Mouse (Mus musculus): ENCODE results near the gene Mta2. TPM values are rescaled to one million over a fixed set of nuclear protein-coding genes. Genes with fewer than 3 reads are reported as not detected.
A peak's percentile ranks its signal among the peaks of the same experiment; 100 is the strongest.

The Mta2 gene
- polyA plus RNA-seq, 1 experiment from 2014 or later, result 79.0 TPM

DNA sequence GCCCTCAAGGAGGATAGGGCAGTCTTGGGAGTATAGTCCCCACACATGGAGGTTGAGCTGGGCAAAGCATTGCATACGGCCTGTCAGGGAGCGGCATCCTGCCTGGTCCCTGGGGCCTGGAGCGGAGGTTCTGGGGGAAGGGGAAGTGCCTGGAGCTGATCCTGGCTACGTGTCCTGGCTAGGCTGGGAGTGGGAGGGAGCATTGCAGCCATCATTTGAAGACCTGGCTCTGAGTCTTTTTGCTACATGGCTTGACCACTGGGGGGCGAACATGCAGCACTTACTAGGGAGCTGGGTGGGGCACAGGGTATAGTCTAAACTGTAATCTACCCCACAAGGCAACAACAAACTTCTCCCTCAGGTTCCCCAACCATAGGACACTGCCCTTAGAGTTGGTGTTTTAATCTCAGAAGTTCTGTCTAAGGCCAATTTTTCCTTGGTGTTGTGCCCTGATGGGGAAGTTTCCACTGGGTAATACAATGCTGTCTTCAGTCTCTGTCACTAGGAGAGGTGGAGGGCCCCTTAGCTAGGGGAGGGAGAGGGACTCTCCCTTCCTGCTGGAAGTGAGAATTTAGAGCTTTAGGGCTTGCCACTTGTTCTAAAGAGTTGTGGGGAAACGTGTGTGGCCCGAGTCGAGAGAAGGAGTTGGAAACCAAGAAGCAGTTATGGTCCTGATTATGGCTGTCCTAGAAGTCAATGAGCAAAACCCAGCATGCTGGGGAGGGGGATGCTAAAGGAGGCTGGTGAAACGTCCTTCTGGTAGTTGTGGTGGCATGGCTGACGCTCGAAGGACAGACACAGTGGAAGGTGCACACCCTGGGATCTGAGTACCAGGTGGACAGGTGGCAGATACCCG is 51.3 kb downstream of the Mta2 start:
- H3K27ac ChIP-seq (replicated peaks), result no peak overlapping the region
- H3K4me3 ChIP-seq (replicated peaks), result no peak overlapping the region
- peaks cover 43% of the 10 kb centered on the region for H3K27me3 ChIP-seq
- no peak for ATAC-seq (ENCODE audit: insufficient read depth)
- H3K9me3 ChIP-seq (replicated peaks), result no peaks in the 10 kb centered on the region
- 16% methylated on average over 12 of the region's 12 CpGs for WGBS (ENCODE audit: insufficient replicate concordance)
- no peak overlapping the region for H3K9ac ChIP-seq
- no peak overlapping the region for H3K4me2 ChIP-seq
- H3K4me1 ChIP-seq (replicated peaks), result peaks cover 53% of the 10 kb centered on the region
- H3K36me3 ChIP-seq (replicated peaks), result no peaks in the 10 kb centered on the region

GRCm38 (mm10) chr19:8993625-8993912 is 51.9 kb downstream of the Mta2 start:
- no peaks in the 10 kb centered on the region for H3K9me3 ChIP-seq (replicated peaks)
- no peak for ATAC-seq (ENCODE audit: insufficient read depth)
- no peak overlapping the region for H3K4me2 ChIP-seq
- peaks cover 53% of the 10 kb centered on the region for H3K4me1 ChIP-seq (replicated peaks)
- peaks cover 38% of the 10 kb centered on the region for H3K27me3 ChIP-seq
- no peak overlapping the region for H3K27ac ChIP-seq (replicated peaks)
- WGBS (ENCODE audit: insufficient replicate concordance), result 37% methylated on average over 2 of the region's 2 CpGs
- H3K4me3 ChIP-seq (replicated peaks), result no peak overlapping the region
- no peak overlapping the region for H3K9ac ChIP-seq
- no peaks in the 10 kb centered on the region for H3K36me3 ChIP-seq (replicated peaks)

DNA sequence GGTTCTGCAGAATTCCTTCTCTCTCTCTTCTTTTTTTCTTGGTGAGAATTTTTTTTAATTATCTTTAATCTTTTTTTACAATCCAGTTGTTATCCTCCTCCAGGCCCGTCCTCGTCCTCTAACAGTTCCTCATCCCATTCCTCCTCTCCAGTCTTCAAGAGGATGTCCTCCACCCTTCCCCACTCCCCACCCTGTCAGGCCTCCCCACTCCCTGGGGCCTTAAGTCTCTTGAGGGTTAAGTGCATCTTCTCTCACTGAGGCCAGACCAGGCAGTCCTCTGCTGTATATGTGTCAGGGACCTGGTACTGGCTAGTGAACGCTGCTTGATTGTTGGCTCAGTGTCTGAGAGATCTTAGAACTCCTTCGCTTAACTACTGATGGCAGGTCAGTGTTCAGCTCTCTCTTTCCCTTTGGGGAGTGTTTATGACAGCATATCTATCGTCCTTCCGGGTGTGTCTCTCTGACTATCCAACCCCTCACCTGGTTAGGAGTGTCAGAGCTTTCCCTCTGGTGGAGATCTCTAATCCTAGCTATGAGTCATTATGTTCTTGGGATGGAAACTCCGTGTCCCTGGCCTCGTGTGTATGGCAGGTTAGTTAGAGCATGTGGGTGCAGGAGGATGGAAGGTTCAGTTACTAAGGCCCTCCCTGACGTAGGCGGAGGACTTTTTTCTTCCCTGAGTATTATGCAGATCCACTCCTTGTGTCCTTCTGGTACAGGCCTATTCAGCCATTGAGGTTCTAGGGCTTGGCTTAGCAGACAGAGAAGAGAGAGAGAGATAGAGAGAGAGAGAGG is 53.3 kb downstream of the Mta2 start:
- 59% methylated on average over 10 of the region's 10 CpGs for WGBS (ENCODE audit: insufficient replicate concordance)
- Histone ChIP-seq H3K36me3 (replicated peaks) (no peaks in the 10 kb centered on the region), H3K9me3 (replicated peaks) (no peaks in the 10 kb centered on the region), H3K4me1 (replicated peaks) (peaks cover 44% of the 10 kb centered on the region), H3K4me2 (no peak overlapping the region), H3K27me3 (peaks cover 23% of the 10 kb centered on the region), H3K4me3 (replicated peaks) (no peak overlapping the region), H3K27ac (replicated peaks) (no peak overlapping the region), H3K9ac (no peak overlapping the region)
- ATAC-seq (ENCODE audit: insufficient read depth), result no peak

- H3K4me1 ChIP-seq (replicated peaks), result peaks cover 36% of the 10 kb centered on the region
- H3K4me2 ChIP-seq, result no peak overlapping the region
- H3K27ac ChIP-seq (replicated peaks), result no peak overlapping the region
- 72% methylated on average over 6 of the region's 6 CpGs for WGBS (ENCODE audit: insufficient replicate concordance)
- H3K4me3 ChIP-seq (replicated peaks), result no peak overlapping the region
- H3K27me3 ChIP-seq, result peaks cover 8% of the 10 kb centered on the region; the same call in 1 of the 2 replicates
- no peaks in the 10 kb centered on the region for H3K9me3 ChIP-seq (replicated peaks)
- H3K9ac ChIP-seq, result no peak overlapping the region
- H3K36me3 ChIP-seq (replicated peaks), result no peaks in the 10 kb centered on the region
- ATAC-seq (ENCODE audit: insufficient read depth), result no peak
Measured at GRCm38 (mm10) chr19:8996601-8997000, 54.9 kb downstream of the Mta2 start.

DNA sequence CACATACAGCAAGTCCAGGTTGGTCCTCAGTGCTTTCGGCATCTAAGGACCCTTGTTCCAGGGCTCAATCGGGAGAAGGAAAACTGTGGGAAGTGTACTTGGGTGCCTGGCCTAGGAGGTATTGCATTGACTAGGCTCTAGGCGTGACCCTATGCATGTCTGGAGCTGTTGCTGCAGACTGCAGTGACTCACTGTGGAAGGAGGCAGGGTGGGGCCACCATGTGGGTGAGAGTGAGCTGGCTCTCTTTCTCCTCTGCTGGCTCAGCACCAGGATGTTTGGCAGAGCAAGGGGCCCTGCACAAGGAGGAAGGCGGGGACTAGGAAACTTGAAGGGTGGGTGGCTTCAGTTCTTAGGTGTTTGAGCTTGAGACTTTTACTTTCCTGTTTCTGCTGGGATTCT is 55.9 kb downstream of the Mta2 start:
- H3K4me1 ChIP-seq (replicated peaks), result peaks cover 31% of the 10 kb centered on the region
- H3K9me3 ChIP-seq (replicated peaks), result no peaks in the 10 kb centered on the region
- H3K27me3 ChIP-seq, result no peaks in the 10 kb centered on the region
- no peak overlapping the region for H3K4me3 ChIP-seq (replicated peaks)
- peak; percentile 66 for ATAC-seq (ENCODE audit: insufficient read depth)
- 0 out of 2 replicates have a peak overlapping the region, but pooled peaks have one; percentile 1 for H3K4me2 ChIP-seq
- no peaks in the 10 kb centered on the region for H3K36me3 ChIP-seq (replicated peaks)
- H3K27ac ChIP-seq (replicated peaks), result 0 out of 2 replicates have a peak overlapping the region, but pooled peaks have one; percentile 19
- no peak overlapping the region for H3K9ac ChIP-seq
- 37% methylated on average over 4 of the region's 4 CpGs for WGBS (ENCODE audit: insufficient replicate concordance)

- Histone ChIP-seq H3K9ac (no peak overlapping the region), H3K27ac (replicated peaks) (no peak overlapping the region), H3K36me3 (replicated peaks) (no peaks in the 10 kb centered on the region), H3K4me1 (replicated peaks) (peaks cover 21% of the 10 kb centered on the region), H3K4me3 (replicated peaks) (no peak overlapping the region), H3K4me2 (no peak overlapping the region), H3K27me3 (no peaks in the 10 kb centered on the region), H3K9me3 (replicated peaks) (no peaks in the 10 kb centered on the region)
- no peak for ATAC-seq (ENCODE audit: insufficient read depth)
- WGBS (ENCODE audit: insufficient replicate concordance), result 67% methylated on average over 6 of the region's 6 CpGs
Measured at GRCm38 (mm10) chr19:8998546-8998945, 56.9 kb downstream of the Mta2 start.

DNA sequence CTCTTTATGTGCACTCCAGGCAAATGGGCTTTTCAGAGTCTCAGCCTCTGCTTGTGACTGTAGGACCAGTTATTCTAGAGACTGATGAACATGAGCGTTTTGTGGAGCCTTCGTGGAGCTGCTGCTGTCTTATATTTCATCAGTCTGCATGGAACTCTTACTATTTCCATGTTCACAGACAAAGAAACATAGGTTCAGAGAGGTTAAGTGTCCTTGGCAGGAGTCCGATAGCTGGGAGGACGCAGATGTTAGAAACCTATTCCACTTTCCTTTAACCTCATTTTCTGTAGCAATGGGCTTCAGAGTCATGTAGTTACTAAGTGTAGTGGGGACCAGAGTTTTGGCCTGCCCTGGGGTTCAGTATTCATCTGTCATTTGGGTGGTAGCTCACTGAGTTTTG is 57.5 kb downstream of the Mta2 start:
- no peaks in the 10 kb centered on the region for H3K9me3 ChIP-seq (replicated peaks)
- no peak overlapping the region for H3K27ac ChIP-seq (replicated peaks)
- H3K27me3 ChIP-seq, result no peaks in the 10 kb centered on the region
- WGBS (ENCODE audit: insufficient replicate concordance), result 75% methylated on average over 4 of the region's 4 CpGs
- H3K9ac ChIP-seq, result no peak overlapping the region
- peaks cover 21% of the 10 kb centered on the region for H3K4me1 ChIP-seq (replicated peaks)
- ATAC-seq (ENCODE audit: insufficient read depth), result no peak
- no peak overlapping the region for H3K4me3 ChIP-seq (replicated peaks)
- H3K36me3 ChIP-seq (replicated peaks), result no peaks in the 10 kb centered on the region
- no peak overlapping the region for H3K4me2 ChIP-seq

Other genes with a start within 250 kb of the Mta2 start
- 124 and 132 TPM in 2 replicates for gene Slc3a2, start 218.5 kb upstream of the Mta2 start, polyA plus RNA-seq (2015; fragmentation: Nextera tagmentation; extraction: Ambion mirVana)
- 48.8 and 53.0 TPM in 2 replicates for gene Wdr74, start 206.0 kb upstream of the Mta2 start, polyA plus RNA-seq (2015; fragmentation: Nextera tagmentation; extraction: Ambion mirVana)
- 0.43 and 0.62 TPM in 2 replicates for gene 1700092M07Rik, start 201.2 kb upstream of the Mta2 start, polyA plus RNA-seq (2015; fragmentation: Nextera tagmentation; extraction: Ambion mirVana)
- gene Stx5a, start 200.5 kb upstream of the Mta2 start, polyA plus RNA-seq (2015; fragmentation: Nextera tagmentation; extraction: Ambion mirVana), result 53.5 and 53.8 TPM in 2 replicates
- 81.2 and 91.6 TPM in 2 replicates for gene Nxf1, start 184.8 kb upstream of the Mta2 start, polyA plus RNA-seq (2015; fragmentation: Nextera tagmentation; extraction: Ambion mirVana)
- gene Tmem223, start 170.9 kb upstream of the Mta2 start, polyA plus RNA-seq (2015; fragmentation: Nextera tagmentation; extraction: Ambion mirVana), result 53.8 and 57.3 TPM in 2 replicates
- gene Tmem179b, start 167.4 kb upstream of the Mta2 start, polyA plus RNA-seq (2015; fragmentation: Nextera tagmentation; extraction: Ambion mirVana), result 90.5 and 96.9 TPM in 2 replicates
- 13.2 and 15.4 TPM in 2 replicates for gene Taf6l, start 155.5 kb upstream of the Mta2 start, polyA plus RNA-seq (2015; fragmentation: Nextera tagmentation; extraction: Ambion mirVana)
- gene Polr2g, start 143.3 kb upstream of the Mta2 start, polyA plus RNA-seq (2015; fragmentation: Nextera tagmentation; extraction: Ambion mirVana), result 55.5 and 65.7 TPM in 2 replicates
- 1.2 and 1.3 TPM in 2 replicates for gene Zbtb3, start 139.3 kb upstream of the Mta2 start, polyA plus RNA-seq (2015; fragmentation: Nextera tagmentation; extraction: Ambion mirVana)
- gene Ttc9c, start 122.5 kb upstream of the Mta2 start, polyA plus RNA-seq (2015; fragmentation: Nextera tagmentation; extraction: Ambion mirVana), result 22.4 and 22.5 TPM in 2 replicates
- 2.2 and 2.6 TPM in 2 replicates for gene Hnrnpul2, start 121.9 kb upstream of the Mta2 start, polyA plus RNA-seq (2015; fragmentation: Nextera tagmentation; extraction: Ambion mirVana)
- gene AC129217.1, start 112.1 kb upstream of the Mta2 start, polyA plus RNA-seq (2015; fragmentation: Nextera tagmentation; extraction: Ambion mirVana), result not detected in 2 replicates
- 29.8 and 33.1 TPM in 2 replicates for gene Bscl2, start 104.4 kb upstream of the Mta2 start, polyA plus RNA-seq (2015; fragmentation: Nextera tagmentation; extraction: Ambion mirVana)
- gene Gng3, start 102.7 kb upstream of the Mta2 start, polyA plus RNA-seq (2015; fragmentation: Nextera tagmentation; extraction: Ambion mirVana), result 0.43 and 0.50 TPM in 2 replicates
- 0.15 TPM in 2 replicates for gene Lrrn4cl, start 91.1 kb upstream of the Mta2 start, polyA plus RNA-seq (2015; fragmentation: Nextera tagmentation; extraction: Ambion mirVana)
- gene Ubxn1, start 70.4 kb upstream of the Mta2 start, polyA plus RNA-seq (2015; fragmentation: Nextera tagmentation; extraction: Ambion mirVana), result 90.4 and 96.5 TPM in 2 replicates
- 29.6 and 29.8 TPM in 2 replicates for gene Uqcc3, start 61.0 kb upstream of the Mta2 start, polyA plus RNA-seq (2015; fragmentation: Nextera tagmentation; extraction: Ambion mirVana)
- gene Lbhd1, start 58.1 kb upstream of the Mta2 start, polyA plus RNA-seq (2015; fragmentation: Nextera tagmentation; extraction: Ambion mirVana), result 22.5 and 42.9 TPM in 2 replicates
- not detected in 2 replicates for gene Gm49403, start 57.9 kb upstream of the Mta2 start, polyA plus RNA-seq (2015; fragmentation: Nextera tagmentation; extraction: Ambion mirVana)
- 46.8 and 49.0 TPM in 2 replicates for gene 1810009A15Rik, start 53.0 kb upstream of the Mta2 start, polyA plus RNA-seq (2015; fragmentation: Nextera tagmentation; extraction: Ambion mirVana)
- gene Gm49416, start 52.9 kb upstream of the Mta2 start, polyA plus RNA-seq (2015; fragmentation: Nextera tagmentation; extraction: Ambion mirVana), result 0.29 TPM in 1 of 2 replicates, not detected in the other
- 21.6 and 26.2 TPM in 2 replicates for gene Ints5, start 48.9 kb upstream of the Mta2 start, polyA plus RNA-seq (2015; fragmentation: Nextera tagmentation; extraction: Ambion mirVana)
- gene Ganab, start 43.8 kb upstream of the Mta2 start, polyA plus RNA-seq (2015; fragmentation: Nextera tagmentation; extraction: Ambion mirVana), result 44.8 and 49.6 TPM in 2 replicates
- 20.6 and 25.8 TPM in 2 replicates for gene B3gat3, start 21.5 kb upstream of the Mta2 start, polyA plus RNA-seq (2015; fragmentation: Nextera tagmentation; extraction: Ambion mirVana)
- 2.8 TPM in 2 replicates for gene Rom1, start 12.5 kb upstream of the Mta2 start, polyA plus RNA-seq (2015; fragmentation: Nextera tagmentation; extraction: Ambion mirVana)
- 13.1 and 14.6 TPM in 2 replicates for gene Eml3, start 12.3 kb upstream of the Mta2 start, polyA plus RNA-seq (2015; fragmentation: Nextera tagmentation; extraction: Ambion mirVana)
- gene Tut1, start 12.0 kb downstream of the Mta2 start, polyA plus RNA-seq (2015; fragmentation: Nextera tagmentation; extraction: Ambion mirVana), result 13.7 and 14.6 TPM in 2 replicates
- gene Eef1g, start 25.2 kb downstream of the Mta2 start, polyA plus RNA-seq (2015; fragmentation: Nextera tagmentation; extraction: Ambion mirVana), result 177 and 180 TPM in 2 replicates
- gene Ahnak, start 47.4 kb downstream of the Mta2 start, polyA plus RNA-seq (2015; fragmentation: Nextera tagmentation; extraction: Ambion mirVana), result 2.5 and 3.0 TPM in 2 replicates
- gene Scgb1a1, start 146.1 kb downstream of the Mta2 start, polyA plus RNA-seq (2015; fragmentation: Nextera tagmentation; extraction: Ambion mirVana), result not detected in 2 replicates
- 6.7 and 7.9 TPM in 2 replicates for gene Asrgl1, start 193.8 kb downstream of the Mta2 start, polyA plus RNA-seq (2015; fragmentation: Nextera tagmentation; extraction: Ambion mirVana)